Mouse (Mus musculus): Measurements from ENCODE around the gene Kcnk3. TPM values are rescaled to one million over a fixed set of nuclear protein-coding genes. Genes with fewer than 3 reads are reported as not detected.

The Kcnk3 gene
- polyA plus RNA-seq, 1 experiment from 2014 or later = 0.14 TPM

Small RNA genes lying within 50 kb of the gene (microRNA-seq; reads per million reads assigned to microRNA genes)
- not detected for gene Mir5625

Other genes starting within 250 kb of the Kcnk3 start
- gene Otof, start 126.2 kb upstream of the Kcnk3 start, polyA plus RNA-seq (2016; fragmentation: Nextera tagmentation; extraction: Ambion mirVana) = 0.06 and 0.12 TPM in 2 replicates
- not detected in 2 replicates for gene 1700001C02Rik, start 122.1 kb upstream of the Kcnk3 start, polyA plus RNA-seq (2016; fragmentation: Nextera tagmentation; extraction: Ambion mirVana)
- gene Cib4, start 42.3 kb upstream of the Kcnk3 start, polyA plus RNA-seq (2016; fragmentation: Nextera tagmentation; extraction: Ambion mirVana) = not detected in 2 replicates
- gene Slc35f6, start 59.8 kb downstream of the Kcnk3 start, polyA plus RNA-seq (2016; fragmentation: Nextera tagmentation; extraction: Ambion mirVana) = 25.9 and 27.2 TPM in 2 replicates
- gene Cenpa, start 78.6 kb downstream of the Kcnk3 start, polyA plus RNA-seq (2016; fragmentation: Nextera tagmentation; extraction: Ambion mirVana) = 439 and 473 TPM in 2 replicates
- 61.5 and 64.0 TPM in 2 replicates for gene Dpysl5, start 123.4 kb downstream of the Kcnk3 start, polyA plus RNA-seq (2016; fragmentation: Nextera tagmentation; extraction: Ambion mirVana)
- gene Mapre3, start 226.5 kb downstream of the Kcnk3 start, polyA plus RNA-seq (2016; fragmentation: Nextera tagmentation; extraction: Ambion mirVana) = 15.6 and 16.5 TPM in 2 replicates